Mouse (Mus musculus) limb, embryonic 14.5 days (tissue): ENCODE results near the gene Triobp. TPM values are rescaled to one million over a fixed set of nuclear protein-coding genes. Genes with fewer than 3 reads are reported as not detected.

ENCODE experiments used
- ATAC-seq: fragments of 200-750 bp; cut with Nextera tagmentation; 2 replicates; pipeline ENCODE4 v1.8.0; 2017; ENCODE audit warnings: low read depth, moderate number of reproducible peaks, moderate TSS enrichment; ENCODE audit not compliant: low FRiP score
- DNase-seq: peaks from one replicate; pipeline ENCODE4 v3.0.0-alpha.2; 2015; ENCODE audit warnings: low spot score
- H3K27ac ChIP-seq: fragments of 300-500 bp; sonication (generic); replicated peaks from 2 replicates; pipeline ENCODE4 v1.5.1; 2014; ENCODE audit warnings: low read depth, mild to moderate bottlenecking, low read length, moderate library complexity, mixed read lengths
- H3K27me3 ChIP-seq: fragments of 300-500 bp; sonication (generic); 2 replicates; pipeline ENCODE4 v1.6.1; 2014; ENCODE audit warnings: low read length, mixed read lengths; ENCODE audit not compliant: control insufficient read depth, insufficient read depth
- H3K36me3 ChIP-seq: fragments of 300-500 bp; sonication (generic); 2 replicates; pipeline ENCODE4 v1.6.1; 2014; ENCODE audit warnings: mild to moderate bottlenecking, low read length, moderate library complexity, mixed read lengths; ENCODE audit not compliant: control insufficient read depth, insufficient read depth
- H3K4me1 ChIP-seq: fragments of 300-500 bp; sonication (generic); 2 replicates; pipeline ENCODE4 v1.6.1; 2014; ENCODE audit warnings: antibody characterized with exemption, low read length, mixed read lengths; ENCODE audit not compliant: control insufficient read depth, insufficient read depth
- H3K4me2 ChIP-seq: fragments of 300-500 bp; sonication (generic); replicated peaks from 2 replicates; pipeline ENCODE4 v1.6.1; 2014; ENCODE audit warnings: low read depth, mild to moderate bottlenecking, low read length, moderate library complexity; ENCODE audit not compliant: severe bottlenecking
- H3K4me3 ChIP-seq: fragments of 300-500 bp; sonication (generic); replicated peaks from 2 replicates; pipeline ENCODE4 v1.5.1; 2014; ENCODE audit warnings: low read length
- H3K9ac ChIP-seq: fragments of 300-500 bp; sonication (generic); 2 replicates; pipeline ENCODE4 v1.6.1; 2014; ENCODE audit warnings: mild to moderate bottlenecking, low read depth, low read length, moderate library complexity; ENCODE audit not compliant: severe bottlenecking
- H3K9me3 ChIP-seq: fragments of 300-500 bp; sonication (generic); 2 replicates; pipeline ENCODE4 v1.6.1; 2016; ENCODE audit warnings: low read length; ENCODE audit not compliant: control insufficient read depth
- POLR2A ChIP-seq: fragments of 200-500 bp; IDR thresholded peaks from 2 replicates; pipeline ENCODE4 v1.8.0; 2012; ENCODE audit warnings: inconsistent platforms, mild to moderate bottlenecking, moderate library complexity, borderline replicate concordance; ENCODE audit not compliant: insufficient read depth, insufficient read length; ENCODE audit errors: extremely low read depth
- WGBS: fragments of 180-500 bp; shearing (Covaris S2); extraction: QIAGEN DNeasy Blood & Tissue Kit; methylation state at CpG from one replicate; pipeline ENCODE4 v1.1.7; 2014; 5-methylcytosine and 5-hydroxymethylcytosine counted together
- microRNA-seq: library from miRNA; unstranded; fragments of <30 nt; microRNA quantifications from one replicate; pipeline ENCODE4, GENCODE M21; 2016
- polyA plus RNA-seq, 2 experiments: library from polyadenylated mRNA; depleted of rRNA in 1 of 2; stranded (reverse) in 1 of 2; unstranded in 1 of 2; fragments of >200 nt; fragmentation: Nextera tagmentation in 1 of 2; extraction: Ambion mirVana in 1 of 2; gene quantifications; 2 replicates each; pipeline versions ENCODE4 v1.2.1 to v1.2.3; 2012 to 2014

The Triobp gene
- polyA plus RNA-seq, 2 experiments: 44.7 to 64.4 TPM

DNA sequence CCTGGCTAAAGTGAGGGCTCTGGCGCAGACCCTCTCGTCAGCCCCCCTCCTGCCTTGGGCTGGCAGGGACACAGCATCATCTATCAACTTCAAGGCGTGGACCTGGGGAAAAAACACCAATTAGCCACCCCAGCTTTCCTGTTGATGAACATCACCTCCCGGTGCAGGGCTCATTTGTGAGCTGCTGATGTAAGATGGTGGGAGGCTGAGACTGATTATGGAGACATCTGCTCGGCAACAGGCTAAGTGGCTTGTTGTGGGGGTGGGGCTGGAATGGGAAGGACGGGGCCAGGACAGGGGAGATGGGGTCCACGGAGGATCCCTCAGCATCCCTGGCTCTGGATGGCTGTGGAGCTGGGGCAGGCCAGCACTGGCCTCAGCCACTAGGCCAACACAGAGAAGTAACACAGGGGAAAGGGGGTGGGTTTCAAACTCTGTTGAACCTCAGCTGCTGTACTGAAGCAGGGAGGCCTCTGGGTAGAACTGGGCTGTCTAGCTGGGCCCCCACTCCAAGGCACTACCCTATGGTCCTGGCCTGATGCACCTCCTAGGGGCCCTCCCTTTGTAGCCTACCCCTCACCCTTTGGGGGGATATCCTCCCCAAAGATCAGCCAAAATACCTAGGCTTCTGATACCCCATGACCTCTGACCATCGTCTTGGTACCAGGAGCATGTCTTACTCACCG lies 102.8 kb downstream of the Triobp start:
- Histone ChIP-seq H3K27me3 (no peaks in the 10 kb centered on the region), H3K36me3 (peaks cover 31% of the 10 kb centered on the region), H3K4me3 (no peak overlapping the region), H3K9ac (no peak overlapping the region), H3K9me3 (no peaks in the 10 kb centered on the region), H3K4me1 (no peaks in the 10 kb centered on the region), H3K27ac (no peak overlapping the region), H3K4me2 (no peak overlapping the region)
- 34% methylated on average over 9 of the region's 9 CpGs for WGBS
- TF ChIP-seq POLR2A: no peak
- no peak for ATAC-seq
- no peak for DNase-seq

DNA sequence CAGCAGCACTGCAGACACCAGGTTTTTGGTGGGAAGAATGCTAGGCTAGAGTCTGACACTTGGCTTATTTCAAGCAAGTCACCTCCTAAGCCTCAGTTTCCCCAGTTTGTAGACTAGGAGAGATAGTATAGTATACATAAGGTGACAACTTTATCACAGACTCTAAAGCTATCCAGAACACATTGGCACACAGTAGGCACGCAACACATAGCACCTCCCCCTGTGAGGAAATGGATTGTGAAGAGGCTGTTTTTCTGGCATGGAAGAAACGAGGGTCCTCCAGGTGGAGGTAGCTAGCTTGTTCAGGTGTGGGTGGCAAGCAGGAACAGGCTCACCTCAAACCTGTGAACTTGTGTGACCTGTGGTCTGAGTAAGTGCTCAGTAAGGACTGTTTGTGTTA lies 103.4 kb downstream of the Triobp start:
- DNase-seq (no peak), ATAC-seq (no peak)
- no peak overlapping the region for H3K27ac ChIP-seq
- H3K27me3 ChIP-seq: no peaks in the 10 kb centered on the region
- H3K4me2 ChIP-seq: no peak overlapping the region
- no peaks in the 10 kb centered on the region for H3K4me1 ChIP-seq
- H3K9ac ChIP-seq: no peak overlapping the region
- no peaks in the 10 kb centered on the region for H3K9me3 ChIP-seq
- WGBS: 71% methylated on average over 2 of the region's 2 CpGs
- no peak for TF ChIP-seq POLR2A
- H3K36me3 ChIP-seq: peaks cover 38% of the 10 kb centered on the region
- H3K4me3 ChIP-seq: no peak overlapping the region

DNA sequence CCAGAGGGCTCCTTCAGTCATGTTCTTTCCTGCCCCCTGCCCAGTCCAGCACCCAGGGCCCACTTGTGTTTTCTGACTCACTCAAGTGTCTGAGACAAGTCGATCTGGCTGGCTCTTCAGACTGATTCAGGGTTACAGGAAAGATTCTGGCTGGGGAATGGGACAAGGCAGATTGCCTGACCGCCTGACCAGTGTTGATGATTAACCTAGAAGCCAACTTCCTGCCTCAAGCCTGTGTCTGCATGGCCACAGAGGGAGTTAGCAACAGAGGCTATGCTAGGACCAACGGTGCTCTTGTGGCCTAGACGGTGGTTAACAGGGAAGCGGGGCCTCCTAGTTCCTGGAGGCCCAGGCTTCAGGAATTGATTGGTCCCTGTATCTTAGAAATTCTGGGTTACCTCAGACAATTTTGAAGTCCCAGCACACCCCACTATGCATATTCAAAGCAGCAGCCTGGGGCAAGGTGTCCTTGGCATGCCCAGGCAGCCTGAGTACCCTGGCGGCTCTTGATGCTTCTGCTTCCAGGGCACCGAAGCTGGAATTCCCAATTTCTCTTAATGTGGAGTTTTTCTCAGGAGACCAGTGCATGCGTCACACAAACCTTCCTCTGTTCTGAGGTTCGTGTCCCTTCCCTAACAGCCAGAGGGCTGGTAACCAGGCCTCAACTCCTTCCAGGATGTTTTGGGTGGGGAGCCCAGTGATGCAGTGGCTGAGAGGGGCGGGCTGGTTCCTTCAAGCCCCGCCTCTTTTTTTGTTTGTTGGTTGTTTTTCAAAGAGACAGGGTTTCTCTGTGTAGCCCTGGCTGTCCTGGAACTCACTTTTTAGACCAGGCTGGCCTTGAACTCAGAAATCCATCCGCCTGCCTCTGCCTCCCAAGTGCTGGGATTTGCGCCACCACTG lies 104.2 kb downstream of the Triobp start:
- H3K27ac ChIP-seq: 0 out of 2 replicates have a peak overlapping the region, but pooled peaks have one; percentile 33
- no peak overlapping the region for H3K4me2 ChIP-seq
- H3K9ac ChIP-seq: no peak overlapping the region
- peaks cover 45% of the 10 kb centered on the region for H3K36me3 ChIP-seq
- no peak overlapping the region for H3K4me3 ChIP-seq
- no peaks in the 10 kb centered on the region for H3K4me1 ChIP-seq
- TF ChIP-seq POLR2A: no peak
- 70% methylated on average over 13 of the region's 13 CpGs for WGBS
- ATAC-seq (no peak), DNase-seq (no peak)
- no peaks in the 10 kb centered on the region for H3K9me3 ChIP-seq
- H3K27me3 ChIP-seq: no peaks in the 10 kb centered on the region

GRCm38 (mm10) chr15:79052366-79052765 lies 104.8 kb downstream of the Triobp start:
- no peak for DNase-seq
- Histone ChIP-seq H3K36me3 (peaks cover 51% of the 10 kb centered on the region), H3K4me2 (no peak overlapping the region), H3K9me3 (no peaks in the 10 kb centered on the region), H3K27me3 (no peaks in the 10 kb centered on the region), H3K27ac (no peak overlapping the region), H3K4me3 (no peak overlapping the region), H3K4me1 (no peaks in the 10 kb centered on the region), H3K9ac (no peak overlapping the region)
- no peak for TF ChIP-seq POLR2A
- ATAC-seq: no peak
- WGBS: 83% methylated on average over 2 of the region's 2 CpGs

Small RNA genes within 50 kb of the gene (microRNA-seq; reads per million reads assigned to microRNA genes)
- gene Mir6956: 1.6 reads per million

Other genes with a start within 250 kb of the Triobp start
- gene Elfn2, start 229.0 kb upstream of the Triobp start, polyA plus RNA-seq (2012; rRNA removed): 0.19 and 0.24 TPM in 2 replicates
- 0.04 TPM in 1 of 2 replicates, not detected in the other for gene Elfn2, start 229.0 kb upstream of the Triobp start, polyA plus RNA-seq (2014; fragmentation: Nextera tagmentation; extraction: Ambion mirVana)
- 13.9 and 17.3 TPM in 2 replicates for gene Mfng, start 174.2 kb upstream of the Triobp start, polyA plus RNA-seq (2012; rRNA removed)
- 10.1 and 11.7 TPM in 2 replicates for gene Mfng, start 174.2 kb upstream of the Triobp start, polyA plus RNA-seq (2014; fragmentation: Nextera tagmentation; extraction: Ambion mirVana)
- gene Card10, start 144.7 kb upstream of the Triobp start, polyA plus RNA-seq (2012; rRNA removed): 9.0 and 12.4 TPM in 2 replicates
- 4.4 and 5.1 TPM in 2 replicates for gene Card10, start 144.7 kb upstream of the Triobp start, polyA plus RNA-seq (2014; fragmentation: Nextera tagmentation; extraction: Ambion mirVana)
- gene Cdc42ep1, start 105.1 kb upstream of the Triobp start, polyA plus RNA-seq (2012; rRNA removed): 25.2 and 34.3 TPM in 2 replicates
- gene Cdc42ep1, start 105.1 kb upstream of the Triobp start, polyA plus RNA-seq (2014; fragmentation: Nextera tagmentation; extraction: Ambion mirVana): 23.1 and 24.3 TPM in 2 replicates
- gene Lgals2, start 92.2 kb upstream of the Triobp start, polyA plus RNA-seq (2012; rRNA removed): 0.65 and 0.72 TPM in 2 replicates
- gene Lgals2, start 92.2 kb upstream of the Triobp start, polyA plus RNA-seq (2014; fragmentation: Nextera tagmentation; extraction: Ambion mirVana): 0.58 TPM in 1 of 2 replicates, not detected in the other
- 60.6 and 80.6 TPM in 2 replicates for gene Gga1, start 70.5 kb upstream of the Triobp start, polyA plus RNA-seq (2012; rRNA removed)
- 43.6 and 45.0 TPM in 2 replicates for gene Gga1, start 70.5 kb upstream of the Triobp start, polyA plus RNA-seq (2014; fragmentation: Nextera tagmentation; extraction: Ambion mirVana)
- gene Gm49510, start 48.1 kb upstream of the Triobp start, polyA plus RNA-seq (2012; rRNA removed): 0.19 and 0.20 TPM in 2 replicates
- gene Gm49510, start 48.1 kb upstream of the Triobp start, polyA plus RNA-seq (2014; fragmentation: Nextera tagmentation; extraction: Ambion mirVana): 0.92 and 1.5 TPM in 2 replicates
- 127 and 202 TPM in 2 replicates for gene Sh3bp1, start 48.0 kb upstream of the Triobp start, polyA plus RNA-seq (2012; rRNA removed)
- gene Sh3bp1, start 48.0 kb upstream of the Triobp start, polyA plus RNA-seq (2014; fragmentation: Nextera tagmentation; extraction: Ambion mirVana): 51.7 and 54.9 TPM in 2 replicates
- gene Pdxp, start 33.8 kb upstream of the Triobp start, polyA plus RNA-seq (2012; rRNA removed): 32.5 and 44.4 TPM in 2 replicates
- 20.8 and 21.7 TPM in 2 replicates for gene Pdxp, start 33.8 kb upstream of the Triobp start, polyA plus RNA-seq (2014; fragmentation: Nextera tagmentation; extraction: Ambion mirVana)
- gene Lgals1, start 21.0 kb upstream of the Triobp start, polyA plus RNA-seq (2012; rRNA removed): 2,106 and 2,309 TPM in 2 replicates
- gene Lgals1, start 21.0 kb upstream of the Triobp start, polyA plus RNA-seq (2014; fragmentation: Nextera tagmentation; extraction: Ambion mirVana): 2,467 and 2,738 TPM in 2 replicates
- 38.8 and 41.0 TPM in 2 replicates for gene Nol12, start 12.8 kb upstream of the Triobp start, polyA plus RNA-seq (2012; rRNA removed)
- 50.6 and 53.1 TPM in 2 replicates for gene Nol12, start 12.8 kb upstream of the Triobp start, polyA plus RNA-seq (2014; fragmentation: Nextera tagmentation; extraction: Ambion mirVana)
- gene H1f0, start 80.7 kb downstream of the Triobp start, polyA plus RNA-seq (2012; rRNA removed): 390 and 433 TPM in 2 replicates
- 250 and 278 TPM in 2 replicates for gene H1f0, start 80.7 kb downstream of the Triobp start, polyA plus RNA-seq (2014; fragmentation: Nextera tagmentation; extraction: Ambion mirVana)
- gene Galr3, start 94.2 kb downstream of the Triobp start, polyA plus RNA-seq (2012; rRNA removed): 0.39 and 0.49 TPM in 2 replicates
- gene Galr3, start 94.2 kb downstream of the Triobp start, polyA plus RNA-seq (2014; fragmentation: Nextera tagmentation; extraction: Ambion mirVana): not detected in 2 replicates
- gene Ankrd54, start 115.2 kb downstream of the Triobp start, polyA plus RNA-seq (2012; rRNA removed): 58.3 and 72.3 TPM in 2 replicates
- 44.4 and 54.3 TPM in 2 replicates for gene Ankrd54, start 115.2 kb downstream of the Triobp start, polyA plus RNA-seq (2014; fragmentation: Nextera tagmentation; extraction: Ambion mirVana)
- 198 and 206 TPM in 2 replicates for gene Eif3l, start 127.5 kb downstream of the Triobp start, polyA plus RNA-seq (2012; rRNA removed)
- gene Eif3l, start 127.5 kb downstream of the Triobp start, polyA plus RNA-seq (2014; fragmentation: Nextera tagmentation; extraction: Ambion mirVana): 214 and 219 TPM in 2 replicates
- gene Micall1, start 161.2 kb downstream of the Triobp start, polyA plus RNA-seq (2012; rRNA removed): 31.0 and 35.4 TPM in 2 replicates
- gene Micall1, start 161.2 kb downstream of the Triobp start, polyA plus RNA-seq (2014; fragmentation: Nextera tagmentation; extraction: Ambion mirVana): 12.8 and 14.8 TPM in 2 replicates
- gene Polr2f, start 193.3 kb downstream of the Triobp start, polyA plus RNA-seq (2012; rRNA removed): 116 and 192 TPM in 2 replicates
- gene Polr2f, start 193.3 kb downstream of the Triobp start, polyA plus RNA-seq (2014; fragmentation: Nextera tagmentation; extraction: Ambion mirVana): 326 and 334 TPM in 2 replicates
- gene 1700088E04Rik, start 193.5 kb downstream of the Triobp start, polyA plus RNA-seq (2012; rRNA removed): 3.8 and 4.7 TPM in 2 replicates
- gene 1700088E04Rik, start 193.5 kb downstream of the Triobp start, polyA plus RNA-seq (2014; fragmentation: Nextera tagmentation; extraction: Ambion mirVana): 6.1 and 7.1 TPM in 2 replicates
- 20.3 and 26.9 TPM in 2 replicates for gene Sox10, start 217.5 kb downstream of the Triobp start, polyA plus RNA-seq (2012; rRNA removed)
- gene Sox10, start 217.5 kb downstream of the Triobp start, polyA plus RNA-seq (2014; fragmentation: Nextera tagmentation; extraction: Ambion mirVana): 7.8 and 9.0 TPM in 2 replicates